Mouse (Mus musculus) heart, postnatal 0 days (tissue): ENCODE data around the gene Hsf2bp. TPM values are rescaled to one million over a fixed set of nuclear protein-coding genes. Genes with fewer than 3 reads are reported as not detected.

Source experiments
- ATAC-seq: fragments of 200-750 bp; cut with Nextera tagmentation; 2 replicates; pipeline ENCODE4 v1.8.0; 2017; ENCODE audit warnings: low read depth, moderate number of reproducible peaks, moderate library complexity; ENCODE audit not compliant: insufficient read depth
- DNase-seq: peaks from one replicate; pipeline ENCODE4 v3.0.0-alpha.2; 2016; ENCODE audit warnings: low spot score
- H3K27ac ChIP-seq: fragments of 300-500 bp; sonication (generic); 2 replicates; pipeline ENCODE4 v1.5.1; 2014; ENCODE audit warnings: low read depth, mild to moderate bottlenecking
- H3K27me3 ChIP-seq: fragments of 300-500 bp; sonication (generic); 2 replicates; pipeline ENCODE4 v1.6.1; 2014; ENCODE audit warnings: low read length, mixed read lengths; ENCODE audit not compliant: control insufficient read depth, insufficient read depth
- H3K36me3 ChIP-seq: fragments of 300-500 bp; sonication (generic); replicated peaks from 2 replicates; pipeline ENCODE4 v1.6.1; 2014; ENCODE audit warnings: low read length, mixed read lengths; ENCODE audit not compliant: control insufficient read depth, insufficient read depth
- H3K4me1 ChIP-seq: fragments of 300-500 bp; sonication (generic); 2 replicates; pipeline ENCODE4 v1.6.1; 2014; ENCODE audit warnings: antibody characterized with exemption; ENCODE audit not compliant: control insufficient read depth, insufficient read depth
- H3K4me2 ChIP-seq: fragments of 300-500 bp; sonication (generic); 2 replicates; pipeline ENCODE4 v1.6.1; 2014; ENCODE audit warnings: low read depth, mild to moderate bottlenecking, low read length, moderate library complexity
- H3K4me3 ChIP-seq: fragments of 300-500 bp; sonication (generic); 2 replicates; pipeline ENCODE4 v1.5.1; 2014; ENCODE audit warnings: low read depth, low read length
- H3K9ac ChIP-seq: fragments of 300-500 bp; sonication (generic); replicated peaks from 2 replicates; pipeline ENCODE4 v1.6.1; 2014; ENCODE audit warnings: low read depth, low read length, mixed read lengths
- H3K9me3 ChIP-seq: fragments of 300-500 bp; sonication (generic); replicated peaks from 2 replicates; pipeline ENCODE4 v1.6.1; 2016; ENCODE audit warnings: low read length; ENCODE audit not compliant: control insufficient read depth
- CTCF ChIP-seq: IDR thresholded peaks from 2 replicates; pipeline ENCODE4 v1.5.1; 2016; ENCODE audit warnings: antibody characterized with exemption, control low read depth, low read depth
- EP300 ChIP-seq: IDR thresholded peaks from 2 replicates; pipeline ENCODE4 v1.6.1; 2016; ENCODE audit warnings: antibody characterized with exemption, low read depth
- WGBS: fragments of 180-500 bp; shearing (Covaris S2); extraction: QIAGEN DNeasy Blood & Tissue Kit; methylation state at CpG from one replicate; pipeline ENCODE4 v1.1.7; 2014; 5-methylcytosine and 5-hydroxymethylcytosine counted together
- polyA plus RNA-seq: library from polyadenylated mRNA; unstranded; fragments of >200 nt; fragmentation: Nextera tagmentation; extraction: Ambion mirVana; gene quantifications from 2 replicates; pipeline ENCODE4 v1.2.1, GENCODE M21; 2015
- total RNA-seq: library from RNA; depleted of rRNA; stranded (reverse); fragments of >200 nt; gene quantifications from 2 replicates; pipeline ENCODE4 v1.2.3, GENCODE M21; 2014; ENCODE audit warnings: low replicate concordance

Gene Hsf2bp
- total and polyA plus RNA-seq, 2 experiments from 2014 or later, result 0.19 TPM; not detected in 1

GRCm38 (mm10) chr17:31983491-31983890, 52.7 kb downstream of the Hsf2bp start:
- DNase-seq (no peak), ATAC-seq (no peak)
- WGBS, result 49% methylated on average over 3 of the region's 3 CpGs

DNA sequence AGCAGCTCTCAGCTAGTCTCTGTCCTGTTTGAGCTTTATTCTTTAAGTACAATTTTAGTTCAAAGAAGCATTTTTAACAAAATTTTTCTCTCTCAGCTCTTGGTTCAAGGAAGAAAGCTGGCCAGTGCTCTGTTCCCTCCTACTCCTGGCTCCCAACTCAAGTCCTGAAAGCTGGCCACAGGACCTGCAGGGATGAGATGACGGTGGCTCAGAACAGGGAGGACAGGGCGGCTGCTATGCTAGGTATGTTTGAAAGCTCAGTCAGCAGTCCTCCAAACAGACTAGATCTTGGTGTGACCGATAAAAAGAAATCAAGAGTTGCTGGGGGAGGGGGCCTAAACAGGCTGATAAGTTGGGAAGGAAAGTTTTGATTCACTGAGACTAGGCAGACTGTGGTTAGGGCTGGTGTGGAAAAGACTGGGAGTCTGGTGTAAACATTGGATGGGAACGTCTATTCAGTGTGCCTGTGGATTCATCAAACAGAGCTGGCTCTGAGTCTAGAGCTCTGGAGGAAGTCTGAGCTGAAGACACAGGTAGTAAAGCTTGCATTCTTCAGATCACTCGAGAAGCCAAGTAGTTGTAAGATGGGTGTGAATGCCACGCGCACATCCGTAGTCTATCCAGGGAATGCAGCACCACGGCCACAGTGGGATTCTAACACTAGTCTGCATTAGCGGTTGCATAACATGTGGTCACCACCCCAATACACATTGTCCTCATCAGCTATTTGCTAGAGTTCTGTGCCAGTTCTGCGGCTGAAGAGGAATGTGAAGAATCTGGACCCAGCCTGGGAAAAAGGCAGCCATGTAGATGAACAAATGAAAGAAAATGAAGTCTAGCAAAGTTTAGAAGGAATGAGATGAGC, 53.6 kb downstream of the Hsf2bp start:
- TF ChIP-seq CTCF (no peak), EP300 (no peak)
- H3K9ac ChIP-seq, result no peak overlapping the region
- no peak overlapping the region for H3K4me3 ChIP-seq
- whole genome bisulfite sequencing, result 52% methylated on average over 11 of the region's 11 CpGs
- peak; percentile 33 for DNase-seq
- no peak overlapping the region for H3K4me2 ChIP-seq
- no peaks in the 10 kb centered on the region for H3K27me3 ChIP-seq
- H3K36me3 ChIP-seq, result no peaks in the 10 kb centered on the region
- ATAC-seq, result peak; percentile 51; the same call in 1 of the 2 replicates
- no peaks in the 10 kb centered on the region; the same call in 1 of the 2 replicates for H3K4me1 ChIP-seq
- peak overlapping the region; percentile 17; the same call in 1 of the 2 replicates for H3K27ac ChIP-seq
- H3K9me3 ChIP-seq, result no peaks in the 10 kb centered on the region

More at GRCm38 (mm10) chr17:31983491-31983890, 52.7 kb downstream of the Hsf2bp start:
- H3K4me1 ChIP-seq, result no peaks in the 10 kb centered on the region; the same call in 1 of the 2 replicates
- no peak overlapping the region for H3K4me3 ChIP-seq
- TF ChIP-seq CTCF (no peak), EP300 (no peak)
- H3K36me3 ChIP-seq, result no peaks in the 10 kb centered on the region
- no peaks in the 10 kb centered on the region for H3K9me3 ChIP-seq
- no peaks in the 10 kb centered on the region for H3K27me3 ChIP-seq
- no peak overlapping the region for H3K4me2 ChIP-seq
- no peak overlapping the region for H3K9ac ChIP-seq
- H3K27ac ChIP-seq, result 0 out of 2 replicates have a peak overlapping the region, but pooled peaks have one; percentile 17

- no peak overlapping the region for H3K27ac ChIP-seq
- H3K9me3 ChIP-seq, result no peaks in the 10 kb centered on the region
- ATAC-seq, result no peak
- H3K9ac ChIP-seq, result no peak overlapping the region
- WGBS, result 71% methylated on average over 4 of the region's 4 CpGs
- TF ChIP-seq EP300 (no peak), CTCF (no peak)
- H3K27me3 ChIP-seq, result no peaks in the 10 kb centered on the region
- H3K4me3 ChIP-seq, result no peak overlapping the region
- no peak for DNase-seq
- no peaks in the 10 kb centered on the region; the same call in 1 of the 2 replicates for H3K4me1 ChIP-seq
- H3K36me3 ChIP-seq, result no peaks in the 10 kb centered on the region
- H3K4me2 ChIP-seq, result no peak overlapping the region
These were observed 56.3 kb downstream of the Hsf2bp start for GRCm38 (mm10) chr17:31979888-31980287.

- ATAC-seq (no peak), DNase-seq (no peak)
- Histone ChIP-seq H3K4me2 (no peak overlapping the region), H3K27ac (no peak overlapping the region), H3K4me3 (no peak overlapping the region), H3K9ac (no peak overlapping the region), H3K36me3 (no peaks in the 10 kb centered on the region), H3K27me3 (no peaks in the 10 kb centered on the region), H3K4me1 (no peaks in the 10 kb centered on the region), H3K9me3 (no peaks in the 10 kb centered on the region)
- TF ChIP-seq EP300, result no peak
- no peak for TF ChIP-seq CTCF
These were observed 59.0 kb downstream of the Hsf2bp start for GRCm38 (mm10) chr17:31977131-31977530.

DNA sequence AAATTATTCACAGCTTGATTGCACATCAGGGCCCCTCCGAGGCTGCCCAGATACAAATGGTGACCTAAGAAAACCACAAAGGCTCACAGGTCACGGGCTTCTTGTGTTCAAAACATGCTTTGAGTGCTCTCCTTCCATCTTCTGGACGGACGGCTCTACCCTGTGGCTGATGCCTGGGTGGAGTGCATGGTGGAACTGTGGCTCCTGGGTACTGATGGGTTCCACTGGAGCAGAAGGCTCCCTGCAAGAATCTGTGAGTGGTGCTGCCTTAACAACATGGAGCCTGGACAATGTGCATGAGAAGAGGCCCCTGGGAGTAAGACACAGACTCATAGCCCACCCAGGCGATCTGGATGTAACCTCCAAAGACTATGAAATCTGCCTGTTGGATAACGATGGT, 59.6 kb downstream of the Hsf2bp start:
- TF ChIP-seq EP300, result no peak
- no peaks in the 10 kb centered on the region for H3K4me1 ChIP-seq
- H3K4me2 ChIP-seq, result no peak overlapping the region
- WGBS, result 87% methylated on average over 6 of the region's 6 CpGs
- H3K4me3 ChIP-seq, result no peak overlapping the region
- H3K36me3 ChIP-seq, result no peaks in the 10 kb centered on the region
- H3K27ac ChIP-seq, result no peak overlapping the region
- no peaks in the 10 kb centered on the region for H3K27me3 ChIP-seq
- H3K9ac ChIP-seq, result no peak overlapping the region
- no peak for DNase-seq
- no peaks in the 10 kb centered on the region for H3K9me3 ChIP-seq
- no peak for ATAC-seq

- Histone ChIP-seq H3K27me3 (no peaks in the 10 kb centered on the region), H3K4me3 (no peak overlapping the region), H3K36me3 (no peaks in the 10 kb centered on the region), H3K4me2 (no peak overlapping the region), H3K4me1 (no peaks in the 10 kb centered on the region), H3K9ac (no peak overlapping the region), H3K9me3 (no peaks in the 10 kb centered on the region), H3K27ac (no peak overlapping the region)
- 72% methylated on average over 5 of the region's 5 CpGs for WGBS
- ATAC-seq, result no peak
- DNase-seq, result no peak
- no peak for TF ChIP-seq CTCF
- no peak for TF ChIP-seq EP300
These were observed 61.5 kb downstream of the Hsf2bp start for GRCm38 (mm10) chr17:31974694-31975093.
